Mouse (Mus musculus): ENCODE measurements around the gene Mustn1. TPM values are rescaled to one million over a fixed set of nuclear protein-coding genes. Genes with fewer than 3 reads are reported as not detected.

Gene Mustn1
- polyA plus RNA-seq, 1 experiment from 2014 or later: 0.95 TPM

- no peak for DNase-seq (ENCODE audit: low spot score)
- 63% methylated on average over 6 of the region's 6 CpGs for WGBS
- no peak within 1 kb of the TSS for H3K4me2 ChIP-seq (ENCODE audit: low read depth, low read length)
- no peak within 1 kb of the TSS for H3K27ac ChIP-seq (replicated peaks; ENCODE audit: low read depth, low read length)
- no peak within 1 kb of the TSS for H3K9ac ChIP-seq (replicated peaks; ENCODE audit: low read length)
- H3K9me3 ChIP-seq (replicated peaks; ENCODE audit: control insufficient read depth, low read length): no peaks in the 10 kb centered on the region
- H3K27me3 ChIP-seq (ENCODE audit: control insufficient read depth, insufficient read depth, low read length): no peaks in the 10 kb centered on the region
- H3K4me3 ChIP-seq (ENCODE audit: low read depth, low read length): no peak within 1 kb of the TSS
- H3K36me3 ChIP-seq (replicated peaks; ENCODE audit: control insufficient read depth, insufficient read depth, low read depth, low read length): no peaks in the 10 kb centered on the region
- no peaks in the 10 kb centered on the region for H3K4me1 ChIP-seq (ENCODE audit: control insufficient read depth, insufficient read depth, low read length)
- no peak for ATAC-seq (replicated peaks; ENCODE audit: insufficient number of reproducible peaks, low FRiP score, low TSS enrichment, low read depth)
Observed at GRCm38 (mm10) chr14:30923375-30924105, 44.5 kb downstream of the Mustn1 start, which contains the start of gene Itih3. Itih3 (minus strand) TSS chr14:30923760.

GRCm38 (mm10) chr14:30925492-30925891 is 46.5 kb downstream of the Mustn1 start:
- H3K27me3 ChIP-seq (ENCODE audit: control insufficient read depth, insufficient read depth, low read length): no peaks in the 10 kb centered on the region
- H3K36me3 ChIP-seq (replicated peaks; ENCODE audit: control insufficient read depth, insufficient read depth, low read depth, low read length): no peaks in the 10 kb centered on the region
- H3K4me1 ChIP-seq (ENCODE audit: control insufficient read depth, insufficient read depth, low read length): no peaks in the 10 kb centered on the region
- H3K4me3 ChIP-seq (ENCODE audit: low read depth, low read length): no peak overlapping the region
- DNase-seq (ENCODE audit: low spot score) (no peak), ATAC-seq (replicated peaks; ENCODE audit: insufficient number of reproducible peaks, low FRiP score, low TSS enrichment, low read depth) (no peak)
- H3K27ac ChIP-seq (replicated peaks; ENCODE audit: low read depth, low read length): no peak overlapping the region
- 75% methylated on average over 3 of the region's 3 CpGs for WGBS
- H3K9ac ChIP-seq (replicated peaks; ENCODE audit: low read length): no peak overlapping the region
- no peak overlapping the region for H3K4me2 ChIP-seq (ENCODE audit: low read depth, low read length)
- H3K9me3 ChIP-seq (replicated peaks; ENCODE audit: control insufficient read depth, low read length): no peaks in the 10 kb centered on the region

- 92% methylated on average over 4 of the region's 4 CpGs for WGBS
Observed at GRCm38 (mm10) chr14:30930386-30930785, 51.4 kb downstream of the Mustn1 start.

More at GRCm38 (mm10) chr14:30930386-30930785, 51.4 kb downstream of the Mustn1 start:
- H3K9me3 ChIP-seq (replicated peaks; ENCODE audit: control insufficient read depth, low read length): no peaks in the 10 kb centered on the region
- H3K27me3 ChIP-seq (ENCODE audit: control insufficient read depth, insufficient read depth, low read length): no peaks in the 10 kb centered on the region
- H3K9ac ChIP-seq (replicated peaks; ENCODE audit: low read length): no peak overlapping the region
- ATAC-seq (replicated peaks; ENCODE audit: insufficient number of reproducible peaks, low FRiP score, low TSS enrichment, low read depth) (no peak), DNase-seq (ENCODE audit: low spot score) (no peak)
- H3K4me2 ChIP-seq (ENCODE audit: low read depth, low read length): no peak overlapping the region
- H3K4me3 ChIP-seq (ENCODE audit: low read depth, low read length): no peak overlapping the region
- no peaks in the 10 kb centered on the region for H3K4me1 ChIP-seq (ENCODE audit: control insufficient read depth, insufficient read depth, low read length)
- H3K36me3 ChIP-seq (replicated peaks; ENCODE audit: control insufficient read depth, insufficient read depth, low read depth, low read length): no peaks in the 10 kb centered on the region
- no peak overlapping the region for H3K27ac ChIP-seq (replicated peaks; ENCODE audit: low read depth, low read length)

Other genes with a start within 250 kb of the Mustn1 start
- 12.9 and 17.6 TPM in 2 replicates for gene Rft1, start 224.8 kb upstream of the Mustn1 start, polyA plus RNA-seq (2014; fragmentation: Nextera tagmentation; extraction: Ambion mirVana)
- 18.5 and 20.5 TPM in 2 replicates for gene Sfmbt1, start 164.4 kb upstream of the Mustn1 start, polyA plus RNA-seq (2014; fragmentation: Nextera tagmentation; extraction: Ambion mirVana)
- 31.1 and 36.1 TPM in 2 replicates for gene Tmem110, start 53.6 kb upstream of the Mustn1 start, polyA plus RNA-seq (2014; fragmentation: Nextera tagmentation; extraction: Ambion mirVana)
- gene Itih4, start 7.3 kb downstream of the Mustn1 start, polyA plus RNA-seq (2014; fragmentation: Nextera tagmentation; extraction: Ambion mirVana): not detected in 2 replicates
- gene Itih3, start 44.6 kb downstream of the Mustn1 start, polyA plus RNA-seq (2014; fragmentation: Nextera tagmentation; extraction: Ambion mirVana): 0.28 and 0.32 TPM in 2 replicates
- not detected in 2 replicates for gene Itih1, start 64.1 kb downstream of the Mustn1 start, polyA plus RNA-seq (2014; fragmentation: Nextera tagmentation; extraction: Ambion mirVana)
- gene Nek4, start 72.2 kb downstream of the Mustn1 start, polyA plus RNA-seq (2014; fragmentation: Nextera tagmentation; extraction: Ambion mirVana): 14.0 and 14.6 TPM in 2 replicates
- 59.4 and 59.8 TPM in 2 replicates for gene Glt8d1, start 122.2 kb downstream of the Mustn1 start, polyA plus RNA-seq (2014; fragmentation: Nextera tagmentation; extraction: Ambion mirVana)
- 293 and 321 TPM in 2 replicates for gene Spcs1, start 122.5 kb downstream of the Mustn1 start, polyA plus RNA-seq (2014; fragmentation: Nextera tagmentation; extraction: Ambion mirVana)
- gene Pbrm1, start 139.9 kb downstream of the Mustn1 start, polyA plus RNA-seq (2014; fragmentation: Nextera tagmentation; extraction: Ambion mirVana): 123 and 125 TPM in 2 replicates
- 113 and 129 TPM in 2 replicates for gene Gnl3, start 140.0 kb downstream of the Mustn1 start, polyA plus RNA-seq (2014; fragmentation: Nextera tagmentation; extraction: Ambion mirVana)
- gene Smim4, start 249.8 kb downstream of the Mustn1 start, polyA plus RNA-seq (2014; fragmentation: Nextera tagmentation; extraction: Ambion mirVana): 56.8 and 62.3 TPM in 2 replicates

Data from embryonic facial prominence, embryonic 11.5 days (tissue).